Mouse (Mus musculus) neural tube, embryonic 12.5 days (tissue): ENCODE measurements around the gene Sfmbt1. TPM values are rescaled to one million over a fixed set of nuclear protein-coding genes. Genes with fewer than 3 reads are reported as not detected.

Experiments
- ATAC-seq: fragments of 200-750 bp; cut with Nextera tagmentation; 2 replicates; pipeline ENCODE4 v1.8.0; 2017; ENCODE audit warnings: low read depth, mild to moderate bottlenecking, moderate TSS enrichment, moderate library complexity; ENCODE audit not compliant: low FRiP score
- H3K27ac ChIP-seq: fragments of 300-500 bp; sonication (generic); 2 replicates; pipeline ENCODE4 v1.5.1; 2016
- H3K27me3 ChIP-seq: fragments of 300-500 bp; sonication (generic); replicated peaks from 2 replicates; pipeline ENCODE4 v1.6.1; 2016; ENCODE audit warnings: mild to moderate bottlenecking
- H3K36me3 ChIP-seq: fragments of 300-500 bp; sonication (generic); 2 replicates; pipeline ENCODE4 v1.6.1; 2016; ENCODE audit warnings: mild to moderate bottlenecking
- H3K4me1 ChIP-seq: fragments of 300-500 bp; sonication (generic); 2 replicates; pipeline ENCODE4 v1.6.1; 2016
- H3K4me2 ChIP-seq: fragments of 300-500 bp; sonication (generic); replicated peaks from 2 replicates; pipeline ENCODE4 v1.6.1; 2016; ENCODE audit warnings: mild to moderate bottlenecking
- H3K4me3 ChIP-seq: fragments of 300-500 bp; sonication (generic); 2 replicates; pipeline ENCODE4 v1.5.1; 2016
- H3K9ac ChIP-seq: fragments of 300-500 bp; sonication (generic); 2 replicates; pipeline ENCODE4 v1.6.1; 2016; ENCODE audit warnings: mild to moderate bottlenecking
- H3K9me3 ChIP-seq: fragments of 300-500 bp; sonication (generic); 2 replicates; pipeline ENCODE4 v1.6.1; 2016; ENCODE audit warnings: mild to moderate bottlenecking
- WGBS: fragments of 180-500 bp; shearing (Covaris S2); methylation state at CpG from one replicate; pipeline ENCODE4 v1.1.7; 2016; 5-methylcytosine and 5-hydroxymethylcytosine counted together
- polyA plus RNA-seq: library from polyadenylated mRNA; unstranded; fragments of >200 nt; fragmentation: Nextera tagmentation; extraction: Ambion mirVana; gene quantifications from 2 replicates; pipeline ENCODE4 v1.2.1, GENCODE M21; 2016

Gene Sfmbt1
- polyA plus RNA-seq, 1 experiment from 2014 or later, result 17.7 TPM

- H3K4me3 ChIP-seq, result no peak overlapping the region
- WGBS, result 74% methylated on average over 25 of the region's 25 CpGs
- no peaks in the 10 kb centered on the region for H3K4me1 ChIP-seq
- no peaks in the 10 kb centered on the region for H3K9me3 ChIP-seq
- no peak overlapping the region for H3K4me2 ChIP-seq
- H3K27ac ChIP-seq, result no peak overlapping the region
- H3K27me3 ChIP-seq, result no peaks in the 10 kb centered on the region
- no peak for ATAC-seq
- H3K36me3 ChIP-seq, result peaks cover 24% of the 10 kb centered on the region
- no peak overlapping the region for H3K9ac ChIP-seq
Observed at GRCm38 (mm10) chr14:30870206-30871147, 155.8 kb downstream of the Sfmbt1 start.

Other genes with a start within 250 kb of the Sfmbt1 start
- gene Dcp1a, start 235.3 kb upstream of the Sfmbt1 start, polyA plus RNA-seq, result 27.4 and 32.0 TPM in 2 replicates
- 3.0 and 4.6 TPM in 2 replicates for gene Cacna1d, start 223.4 kb upstream of the Sfmbt1 start, polyA plus RNA-seq
- 215 and 218 TPM in 2 replicates for gene Tkt, start 166.5 kb upstream of the Sfmbt1 start, polyA plus RNA-seq
- 47.4 and 54.3 TPM in 2 replicates for gene Prkcd, start 88.6 kb upstream of the Sfmbt1 start, polyA plus RNA-seq
- gene Rft1, start 60.5 kb upstream of the Sfmbt1 start, polyA plus RNA-seq, result 12.0 and 13.5 TPM in 2 replicates
- gene Tmem110, start 110.7 kb downstream of the Sfmbt1 start, polyA plus RNA-seq, result 25.3 and 25.5 TPM in 2 replicates
- gene Mustn1, start 164.4 kb downstream of the Sfmbt1 start, polyA plus RNA-seq, result 2.5 and 3.1 TPM in 2 replicates
- not detected in 2 replicates for gene Itih4, start 171.6 kb downstream of the Sfmbt1 start, polyA plus RNA-seq
- gene Itih3, start 208.9 kb downstream of the Sfmbt1 start, polyA plus RNA-seq, result 0.09 and 0.24 TPM in 2 replicates
- 0.06 TPM in 1 of 2 replicates, not detected in the other for gene Itih1, start 228.4 kb downstream of the Sfmbt1 start, polyA plus RNA-seq
- 17.7 and 19.3 TPM in 2 replicates for gene Nek4, start 236.5 kb downstream of the Sfmbt1 start, polyA plus RNA-seq